Mouse (Mus musculus): ENCODE results near the gene Phf21b.

GRCm38 (mm10) chr15:84854921-84855901, 638 bp downstream of the Phf21b start:
- TF ChIP-seq CTCF (IDR thresholded peaks at IDR 0.05; ENCODE audit: control insufficient read depth, insufficient read depth, insufficient replicate concordance, low read depth, low read length) (no peak), POLR2A (IDR thresholded peaks at IDR 0.05; ENCODE audit: control insufficient read depth, low read depth, low read length) (0 out of 2 replicates have a peak, but pooled peaks have one; percentile 24)

All from testis, adult 2 months (tissue).